Mouse (Mus musculus) stomach, postnatal 0 days (tissue): ENCODE measurements at regions not wholly inside any gene's neighbourhood (a gene's known extent, or its start where the extent isn't known, plus 50 kb on each side); places are given as distances from the start of the nearest gene placed in this dataset.

ENCODE experiments used
- CTCF ChIP-seq: IDR thresholded peaks from 2 replicates; pipeline ENCODE4 v1.5.1; 2016; ENCODE audit warnings: antibody characterized with exemption, low read depth, mild to moderate bottlenecking, moderate library complexity
- EP300 ChIP-seq: optimal IDR thresholded peaks from 2 replicates; pipeline ENCODE3; 2016; ENCODE audit warnings: antibody characterized with exemption

DNA sequence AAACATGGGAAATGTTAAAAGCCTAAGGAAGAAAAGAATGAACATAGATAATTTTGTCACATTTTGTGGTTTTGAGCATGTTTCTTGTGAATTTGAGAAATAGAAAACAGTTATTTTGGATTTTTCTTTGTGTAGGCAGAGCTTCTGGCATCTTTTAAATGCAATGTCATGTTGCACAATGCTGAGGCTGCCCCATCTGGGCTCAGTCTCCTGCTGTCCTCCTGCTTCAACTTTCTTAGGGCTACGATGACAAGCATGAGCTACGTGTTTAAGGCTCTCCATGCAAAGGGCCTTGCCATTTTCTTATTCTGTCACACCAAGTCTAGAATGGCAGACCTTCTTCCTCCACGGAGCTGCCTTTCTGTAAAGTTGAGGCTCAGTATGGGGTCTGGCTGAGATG lies 1141.6 kb upstream of the A1bg start:
- TF ChIP-seq EP300 (no peak), CTCF (no peak)
